Mouse (Mus musculus): ENCODE results near the gene Fam205a1. TPM values are rescaled to one million over a fixed set of nuclear protein-coding genes. Genes with fewer than 3 reads are reported as not detected.
A peak's percentile ranks its signal among the peaks of the same experiment; 100 is the strongest.
"Not testable (repeated sequence)": the region's sequence is repeated elsewhere in the genome, so short reads cannot be mapped to it uniquely, and the experiment has no call there.

Fam205a1 gene
- total RNA-seq (2021), result under 1 TPM in 1 of 2 experiments, not detected in 1; 0.16 TPM

- DNase-seq; intact Hi-C loops (cut with DNase I): not testable (repeated sequence)
Measured at GRCm38 (mm10) chr4:42853788-42854187, at the start of gene Fam205a1. Fam205a1 (minus strand) TSS chr4:42853888.

DNA sequence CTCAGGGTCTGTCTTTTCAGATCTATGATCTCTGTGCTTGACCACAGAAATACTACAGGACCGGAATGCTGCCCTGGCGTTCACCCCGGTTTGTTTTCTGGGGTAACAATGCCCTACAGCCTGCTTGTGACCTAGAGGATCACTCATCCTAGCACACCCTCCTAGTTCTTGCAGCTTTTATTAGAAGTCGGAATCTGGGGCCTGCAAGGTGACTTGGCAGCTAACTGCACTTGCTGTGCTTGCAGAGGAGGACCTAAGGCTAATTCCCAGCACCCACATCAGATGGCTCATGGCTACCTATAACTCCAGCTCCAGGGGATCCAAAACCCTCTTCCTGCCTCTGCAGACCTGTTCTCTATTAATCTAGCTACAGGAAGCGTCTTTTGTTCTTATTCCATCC is 49.0 kb upstream of the Fam205a1 start:
- no peak for DNase-seq
- intact Hi-C loops (cut with DNase I), result no loop called here

DNA sequence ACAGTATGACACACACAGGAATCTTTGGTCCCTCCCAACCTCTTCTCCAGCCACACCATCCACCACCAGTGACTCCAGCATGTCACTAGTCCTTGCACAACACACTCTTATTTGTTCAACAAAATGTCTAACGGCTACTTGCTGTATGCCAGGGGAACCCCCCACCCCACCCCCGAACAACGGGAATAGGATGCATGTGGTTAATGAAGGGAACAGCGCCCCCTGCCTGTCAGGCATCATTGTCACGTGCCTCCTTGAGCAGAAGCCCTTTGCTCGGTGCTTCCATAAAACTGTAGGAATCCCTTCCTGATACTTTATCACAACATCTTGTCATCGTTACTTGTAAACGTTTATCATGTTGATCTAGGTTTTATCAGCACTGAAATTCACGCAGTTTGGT is 48.5 kb upstream of the Fam205a1 start:
- intact Hi-C loops (cut with DNase I), result no loop called here
- peak; percentile 37 for DNase-seq

DNA sequence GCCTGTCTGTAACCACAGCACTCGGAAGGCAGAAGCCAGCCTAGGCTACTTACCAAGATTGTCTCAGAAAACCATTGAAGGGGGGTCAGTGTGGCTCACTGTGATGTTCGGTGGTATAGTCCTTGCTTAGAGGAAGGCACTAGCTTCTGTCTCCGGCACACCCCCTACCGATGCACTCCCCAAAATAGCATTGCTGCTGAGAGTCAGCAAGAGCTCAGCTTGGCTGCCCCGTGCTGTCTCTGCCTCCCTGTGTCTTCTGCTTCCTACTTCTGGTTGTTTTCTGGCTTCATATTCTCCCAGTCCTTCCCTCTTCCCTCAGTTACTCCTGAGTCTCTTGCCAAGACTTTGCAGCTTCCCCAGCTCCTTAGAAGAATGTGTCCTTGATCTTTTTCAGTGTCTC is 47.2 kb upstream of the Fam205a1 start:
- no peak for DNase-seq
- intact Hi-C loops (cut with DNase I), result no loop called here

- intact Hi-C loops (cut with DNase I), result no loop called here
- DNase-seq, result no peak
Measured at GRCm38 (mm10) chr4:42898914-42899313, 45.2 kb upstream of the Fam205a1 start.

DNA sequence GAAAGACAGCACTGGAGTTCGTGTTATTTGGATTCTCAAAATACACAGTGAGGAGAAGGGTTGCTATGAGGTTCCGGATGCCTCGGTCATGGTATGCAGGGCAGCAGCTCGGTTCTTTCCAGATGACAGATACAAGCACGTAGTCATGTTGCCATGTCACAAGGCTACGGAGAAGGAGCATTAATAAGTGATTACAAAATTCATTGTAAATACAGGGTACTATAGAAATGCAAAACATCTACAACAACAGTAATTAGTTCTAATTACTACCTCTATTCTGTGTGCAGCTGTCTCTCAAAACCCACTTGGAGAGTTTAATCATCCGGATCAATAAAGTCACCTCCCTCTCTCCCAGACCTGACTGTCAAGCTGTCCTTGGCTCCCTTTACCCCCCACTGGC is 41.4 kb upstream of the Fam205a1 start:
- no peak for DNase-seq
- intact Hi-C loops (cut with DNase I), result no loop called here

GRCm38 (mm10) chr4:42891176-42891575 is 37.5 kb upstream of the Fam205a1 start:
- intact Hi-C loops (cut with DNase I), result no loop called here
- no peak for DNase-seq

- intact Hi-C loops (cut with DNase I), result no loop called here
- no peak for DNase-seq
Measured at GRCm38 (mm10) chr4:42888806-42889205, 35.1 kb upstream of the Fam205a1 start.

GRCm38 (mm10) chr4:42886926-42887325 is 33.2 kb upstream of the Fam205a1 start:
- no peak for DNase-seq

DNA sequence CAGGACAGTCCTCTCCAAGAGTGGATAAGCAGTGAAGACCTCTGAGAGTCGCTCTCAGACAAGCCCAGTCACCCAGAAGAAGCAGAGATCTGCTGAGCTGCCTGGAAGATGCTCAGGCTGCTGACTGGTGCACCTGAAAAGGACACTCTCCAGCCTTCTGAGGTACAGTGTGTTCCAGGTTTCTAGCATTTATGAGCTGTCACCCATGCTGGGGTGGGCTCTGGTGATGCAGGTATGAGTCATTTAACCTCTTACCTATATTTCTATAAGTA is 26.9 kb upstream of the Fam205a1 start:
- intact Hi-C loops (cut with DNase I), result no loop called here
- DNase-seq, result no peak

More at GRCm38 (mm10) chr4:42886926-42887325, 33.2 kb upstream of the Fam205a1 start:
- intact Hi-C loops (cut with DNase I), result no loop called here

GRCm38 (mm10) chr4:42879829-42880676 is 26.4 kb upstream of the Fam205a1 start:
- peak; percentile 36 for DNase-seq

GRCm38 (mm10) chr4:42877657-42878056 is 24.0 kb upstream of the Fam205a1 start:
- DNase-seq, result no peak
- intact Hi-C loops (cut with DNase I), result loop anchor here (2.0 kb wide), 1 partner anchor 87 kb away; no protein-coding TSS in a partner anchor

More at GRCm38 (mm10) chr4:42879829-42880676, 26.4 kb upstream of the Fam205a1 start:
- intact Hi-C loops (cut with DNase I), result no loop called here

- intact Hi-C loops (cut with DNase I), result loop anchor here (2.0 kb wide), 1 partner anchor 88 kb away; no protein-coding TSS in a partner anchor
- DNase-seq, result peak; percentile 46
Measured at GRCm38 (mm10) chr4:42876586-42877291, 23.1 kb upstream of the Fam205a1 start.

- intact Hi-C loops (cut with DNase I), result no loop called here
- DNase-seq, result no peak
Measured at GRCm38 (mm10) chr4:42874134-42874533, 20.4 kb upstream of the Fam205a1 start, which contains the start of gene Fam205c. Fam205c (minus strand) TSS chr4:42874234.

DNA sequence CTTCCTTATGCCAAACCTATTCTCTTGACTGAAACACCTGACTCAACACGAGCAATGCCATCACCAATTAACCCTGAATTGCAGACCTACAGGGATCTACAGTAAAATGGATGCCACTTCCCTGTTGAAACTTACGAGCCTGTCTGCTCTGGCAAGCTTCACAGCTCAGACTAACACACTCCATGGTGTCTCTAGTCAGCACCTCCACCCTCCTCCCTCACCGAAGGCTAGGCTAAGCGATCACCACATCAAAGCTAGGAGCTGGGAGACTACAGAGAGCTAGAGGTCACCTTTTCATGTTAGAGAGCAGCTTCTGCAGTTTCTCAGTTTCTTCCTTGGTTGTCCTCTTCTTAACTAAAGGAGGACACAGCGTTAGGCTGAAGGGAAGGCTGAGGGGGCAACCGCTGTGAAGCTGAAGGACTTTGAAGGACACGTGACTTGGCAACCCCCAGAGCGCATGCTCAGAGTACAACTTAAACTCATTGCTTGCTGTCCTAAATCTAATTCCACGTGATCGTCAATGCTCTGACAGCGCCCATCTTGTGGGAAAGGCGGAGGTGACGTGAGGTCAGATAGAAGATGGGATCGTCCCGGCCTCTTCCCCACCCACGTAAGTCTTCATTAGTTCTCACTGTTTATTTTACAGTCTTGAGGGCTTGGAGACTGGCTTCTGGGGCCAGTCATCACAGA is 19.2 kb upstream of the Fam205a1 start:
- DNase-seq, result no peak
- intact Hi-C loops (cut with DNase I), result no loop called here

GRCm38 (mm10) chr4:42872151-42872550 is 18.5 kb upstream of the Fam205a1 start:
- no peak for DNase-seq
- intact Hi-C loops (cut with DNase I), result no loop called here

- intact Hi-C loops (cut with DNase I), result no loop called here
- no peak for DNase-seq
Measured at GRCm38 (mm10) chr4:42870748-42871147, 17.1 kb upstream of the Fam205a1 start.

- intact Hi-C loops (cut with DNase I), result no loop called here
- no peak for DNase-seq
Measured at GRCm38 (mm10) chr4:42868193-42868592, 14.5 kb upstream of the Fam205a1 start.

DNA sequence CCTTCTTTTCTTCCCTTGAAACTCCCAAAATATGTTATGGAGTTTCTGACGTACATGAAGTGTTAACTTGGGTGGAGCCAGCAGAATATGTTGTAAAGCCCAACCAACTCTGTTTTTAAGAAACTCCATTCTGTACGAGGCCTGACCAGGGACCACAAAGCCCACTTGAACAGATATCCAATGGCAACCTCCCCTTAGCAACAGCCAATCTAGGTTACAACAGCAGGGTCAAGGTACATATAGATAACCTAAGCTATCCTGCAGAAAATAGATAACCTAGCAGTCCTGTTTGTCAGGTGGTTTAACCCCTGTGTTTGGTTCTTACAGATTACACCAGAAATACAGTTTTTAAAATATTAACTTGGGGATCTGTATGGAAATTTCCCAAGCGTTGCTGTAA is 13.7 kb upstream of the Fam205a1 start:
- no peak for DNase-seq
- intact Hi-C loops (cut with DNase I), result no loop called here

GRCm38 (mm10) chr4:42863487-42863886 is 9.8 kb upstream of the Fam205a1 start:
- DNase-seq; intact Hi-C loops (cut with DNase I): not testable (repeated sequence)

- DNase-seq; intact Hi-C loops (cut with DNase I): not testable (repeated sequence)
Measured at GRCm38 (mm10) chr4:42860483-42860882, 6.8 kb upstream of the Fam205a1 start.

Measured in left cerebral cortex, postnatal 4 days (tissue).